Mouse (Mus musculus) limb, embryonic 13.5 days (tissue): ENCODE results near the gene Bag5. TPM values are rescaled to one million over a fixed set of nuclear protein-coding genes. Genes with fewer than 3 reads are reported as not detected.

Source experiments
- ATAC-seq: fragments of 200-750 bp; cut with Nextera tagmentation; 2 replicates; pipeline ENCODE4 v1.8.0; 2017; ENCODE audit warnings: low read depth, moderate number of reproducible peaks, moderate TSS enrichment; ENCODE audit not compliant: low FRiP score
- H3K27ac ChIP-seq: fragments of 300-500 bp; sonication (generic); 2 replicates; pipeline ENCODE4 v1.5.1; 2015; ENCODE audit warnings: inconsistent platforms, mild to moderate bottlenecking, moderate library complexity
- H3K27me3 ChIP-seq: fragments of 300-500 bp; sonication (generic); 2 replicates; pipeline ENCODE4 v1.6.1; 2015; ENCODE audit warnings: mild to moderate bottlenecking, inconsistent platforms
- H3K36me3 ChIP-seq: fragments of 300-500 bp; sonication (generic); 2 replicates; pipeline ENCODE4 v1.6.1; 2015; ENCODE audit warnings: inconsistent platforms, mild to moderate bottlenecking, moderate library complexity
- H3K4me1 ChIP-seq: fragments of 300-500 bp; sonication (generic); 2 replicates; pipeline ENCODE4 v1.6.1; 2015; ENCODE audit warnings: inconsistent platforms
- H3K4me2 ChIP-seq: fragments of 300-500 bp; sonication (generic); replicated peaks from 2 replicates; pipeline ENCODE4 v1.6.1; 2015; ENCODE audit warnings: inconsistent platforms, mild to moderate bottlenecking, moderate library complexity
- H3K4me3 ChIP-seq: fragments of 300-500 bp; sonication (generic); 2 replicates; pipeline ENCODE4 v1.5.1; 2015; ENCODE audit warnings: moderate library complexity, mild to moderate bottlenecking, inconsistent platforms
- H3K9ac ChIP-seq: fragments of 300-500 bp; sonication (generic); 2 replicates; pipeline ENCODE4 v1.6.1; 2015; ENCODE audit warnings: mild to moderate bottlenecking, inconsistent platforms
- H3K9me3 ChIP-seq: fragments of 300-500 bp; sonication (generic); 2 replicates; pipeline ENCODE4 v1.6.1; 2016; ENCODE audit warnings: inconsistent platforms
- WGBS: fragments of 180-500 bp; shearing (Covaris S2); methylation state at CpG from one replicate; pipeline ENCODE4 v1.1.7; 2015; 5-methylcytosine and 5-hydroxymethylcytosine counted together
- polyA plus RNA-seq: library from polyadenylated mRNA; unstranded; fragments of >200 nt; fragmentation: Nextera tagmentation; extraction: Ambion mirVana; gene quantifications from 2 replicates; pipeline ENCODE4 v1.2.1, GENCODE M21; 2015

Gene Bag5
- polyA plus RNA-seq, 1 experiment from 2014 or later = 63.0 TPM

DNA sequence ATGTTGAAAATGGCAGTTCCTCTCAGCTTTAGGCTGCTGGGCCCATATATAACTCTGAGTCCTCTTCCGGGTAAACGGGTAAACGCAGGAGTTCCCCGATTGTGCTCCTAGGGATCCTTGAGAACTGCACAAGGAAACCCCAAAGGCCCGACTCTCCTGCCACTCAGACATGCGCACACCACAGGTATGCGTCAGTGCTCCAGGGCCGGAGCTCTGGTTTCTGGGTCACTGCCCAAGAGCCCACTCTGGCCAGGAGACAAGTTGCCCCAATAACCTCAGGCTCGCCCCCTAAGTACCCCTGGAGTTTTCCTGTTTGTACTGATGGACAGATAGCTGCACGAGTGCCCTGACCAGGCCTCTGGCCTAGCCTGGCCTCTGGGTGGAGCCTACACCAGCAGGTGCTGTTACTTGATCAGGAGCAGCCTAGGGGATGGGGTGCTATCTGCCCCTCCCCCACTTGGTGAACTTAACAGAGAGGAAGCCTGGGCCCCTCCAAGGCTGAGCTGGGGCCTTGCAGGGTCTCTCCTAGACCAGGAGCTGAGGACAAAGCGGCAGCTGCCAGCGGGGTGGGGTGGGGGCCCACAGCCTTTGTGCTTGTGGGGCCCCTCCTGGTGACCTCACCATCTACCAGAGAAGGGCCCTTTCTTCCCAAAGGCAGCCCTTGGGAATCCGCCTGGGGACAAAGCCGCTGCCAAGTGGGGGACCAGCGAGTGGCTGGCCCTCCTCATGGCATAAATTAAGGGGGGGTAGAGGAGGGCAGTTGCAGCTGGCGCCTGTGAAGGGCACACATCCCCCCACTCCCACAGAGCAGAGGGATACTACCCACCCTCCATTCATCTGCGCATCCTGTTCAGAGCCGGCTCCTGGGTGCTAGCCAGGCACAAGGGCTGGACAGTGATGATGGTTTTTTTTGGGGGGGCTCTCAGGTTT, 19.5 kb downstream of the Bag5 start:
- Histone ChIP-seq H3K4me3 (no peak overlapping the region), H3K27me3 (no peaks in the 10 kb centered on the region), H3K27ac (peak overlapping the region; percentile 28; the same call in 1 of the 2 replicates), H3K4me2 (peak overlapping the region; percentile 23), H3K9ac (peak overlapping the region; percentile 46), H3K4me1 (peaks cover 37% of the 10 kb centered on the region), H3K36me3 (no peaks in the 10 kb centered on the region), H3K9me3 (no peaks in the 10 kb centered on the region)
- 46% methylated on average over 18 of the region's 18 CpGs for WGBS
- ATAC-seq = peak; percentile 54

DNA sequence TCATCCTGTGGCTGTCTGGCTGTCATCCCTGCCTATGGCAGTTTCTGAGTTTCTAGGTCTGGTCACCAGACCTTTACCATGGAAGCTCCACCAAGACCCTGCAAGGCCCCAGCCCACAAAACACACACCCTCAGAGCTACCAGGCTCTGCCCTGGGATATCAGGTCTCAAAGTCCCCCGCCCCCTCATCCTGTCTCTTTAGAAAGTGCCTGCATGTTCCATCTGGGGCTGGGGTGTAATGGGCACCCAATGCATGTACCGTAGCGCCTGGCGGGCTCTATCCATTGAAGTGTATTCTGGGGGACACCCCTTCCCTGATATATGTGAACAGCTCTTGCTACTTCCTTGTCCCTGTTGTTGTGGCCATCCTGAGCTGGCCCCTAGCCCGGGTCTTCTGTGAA, 20.2 kb downstream of the Bag5 start:
- WGBS = 82% methylated on average over 5 of the region's 5 CpGs
- no peak overlapping the region for H3K4me2 ChIP-seq
- H3K4me1 ChIP-seq = peaks cover 39% of the 10 kb centered on the region
- no peak for ATAC-seq
- no peak overlapping the region for H3K9ac ChIP-seq
- peak overlapping the region; percentile 28; the same call in 1 of the 2 replicates for H3K27ac ChIP-seq
- no peaks in the 10 kb centered on the region for H3K27me3 ChIP-seq
- no peak overlapping the region for H3K4me3 ChIP-seq
- no peaks in the 10 kb centered on the region for H3K36me3 ChIP-seq
- no peaks in the 10 kb centered on the region for H3K9me3 ChIP-seq

DNA sequence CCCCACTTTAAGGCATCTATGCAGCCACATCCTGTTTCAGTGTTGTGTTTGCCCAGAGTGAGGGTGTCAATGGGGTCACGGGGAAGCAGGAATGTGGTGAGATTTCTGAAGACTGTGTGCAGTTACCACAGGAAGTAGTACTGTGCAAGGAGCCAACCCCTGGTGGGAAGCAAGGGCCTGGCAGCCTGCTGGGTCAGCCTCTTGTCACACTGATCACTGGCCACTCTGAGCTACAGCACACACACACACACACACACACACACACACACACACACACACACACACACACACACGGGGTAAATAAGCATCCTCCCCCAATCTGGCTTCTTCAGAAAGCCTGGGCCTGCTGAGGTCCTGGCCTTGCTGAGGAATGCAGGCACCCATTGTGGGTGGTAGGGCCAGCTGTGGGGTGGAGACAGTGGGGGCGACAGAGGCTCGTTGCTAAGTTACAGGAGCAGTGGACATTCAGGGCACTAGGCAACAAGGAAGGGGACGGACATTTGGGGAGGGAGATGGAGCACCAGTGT, 21.6 kb downstream of the Bag5 start:
- ATAC-seq = no peak
- no peak overlapping the region for H3K9ac ChIP-seq
- no peaks in the 10 kb centered on the region for H3K9me3 ChIP-seq
- no peak overlapping the region for H3K4me3 ChIP-seq
- 36% methylated on average over 5 of the region's 5 CpGs for WGBS
- no peak overlapping the region for H3K27ac ChIP-seq
- no peak overlapping the region for H3K4me2 ChIP-seq
- no peaks in the 10 kb centered on the region for H3K27me3 ChIP-seq
- no peaks in the 10 kb centered on the region for H3K36me3 ChIP-seq
- peaks cover 50% of the 10 kb centered on the region for H3K4me1 ChIP-seq

DNA sequence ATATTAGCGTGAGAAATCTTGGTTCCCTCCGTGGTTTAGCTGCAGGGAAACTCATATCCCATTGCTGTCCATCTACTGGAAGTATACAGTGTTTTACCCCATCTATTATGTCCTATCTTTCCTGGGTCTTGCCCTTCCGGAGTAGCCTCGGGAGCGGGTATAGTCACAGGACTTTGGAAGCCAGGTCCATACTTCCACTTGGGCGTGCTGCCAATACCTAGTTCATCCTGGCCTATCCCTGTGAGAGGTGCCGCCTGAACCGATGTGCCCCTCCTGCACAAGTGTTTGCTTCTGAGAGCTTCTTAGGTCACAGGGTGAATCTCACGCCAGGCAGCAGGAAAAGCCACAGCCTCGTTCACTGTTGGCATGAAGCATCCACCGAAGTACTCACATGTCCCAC, 23.6 kb downstream of the Bag5 start:
- no peaks in the 10 kb centered on the region for H3K27me3 ChIP-seq

DNA sequence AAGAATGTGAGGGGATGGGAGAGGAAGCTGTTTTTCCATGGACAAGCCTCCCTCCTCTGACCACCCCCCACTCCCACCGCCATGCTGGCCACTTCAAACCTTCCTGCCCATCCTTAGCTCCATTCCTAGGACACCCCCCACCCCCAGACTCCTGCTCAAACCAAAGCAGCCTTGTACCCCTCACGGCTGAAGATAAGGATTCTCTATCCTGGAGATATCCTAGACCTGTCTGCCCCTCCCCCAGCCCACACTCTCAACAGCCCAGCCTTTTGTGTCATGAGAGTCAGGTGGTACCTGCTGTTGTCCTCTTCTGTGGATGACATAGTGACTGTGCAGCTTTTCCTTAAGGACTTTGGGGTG, 25.0 kb downstream of the Bag5 start:
- ATAC-seq = no peak
- H3K9ac ChIP-seq = no peak overlapping the region
- H3K27ac ChIP-seq = no peak overlapping the region

More for the DNA sequence above, 23.6 kb downstream of the Bag5 start:
- Histone ChIP-seq H3K4me3 (no peak overlapping the region), H3K27ac (no peak overlapping the region), H3K9ac (no peak overlapping the region), H3K9me3 (no peaks in the 10 kb centered on the region), H3K36me3 (no peaks in the 10 kb centered on the region), H3K4me2 (no peak overlapping the region), H3K4me1 (peaks cover 42% of the 10 kb centered on the region)
- no peak for ATAC-seq
- WGBS = 85% methylated on average over 11 of the region's 11 CpGs

DNA sequence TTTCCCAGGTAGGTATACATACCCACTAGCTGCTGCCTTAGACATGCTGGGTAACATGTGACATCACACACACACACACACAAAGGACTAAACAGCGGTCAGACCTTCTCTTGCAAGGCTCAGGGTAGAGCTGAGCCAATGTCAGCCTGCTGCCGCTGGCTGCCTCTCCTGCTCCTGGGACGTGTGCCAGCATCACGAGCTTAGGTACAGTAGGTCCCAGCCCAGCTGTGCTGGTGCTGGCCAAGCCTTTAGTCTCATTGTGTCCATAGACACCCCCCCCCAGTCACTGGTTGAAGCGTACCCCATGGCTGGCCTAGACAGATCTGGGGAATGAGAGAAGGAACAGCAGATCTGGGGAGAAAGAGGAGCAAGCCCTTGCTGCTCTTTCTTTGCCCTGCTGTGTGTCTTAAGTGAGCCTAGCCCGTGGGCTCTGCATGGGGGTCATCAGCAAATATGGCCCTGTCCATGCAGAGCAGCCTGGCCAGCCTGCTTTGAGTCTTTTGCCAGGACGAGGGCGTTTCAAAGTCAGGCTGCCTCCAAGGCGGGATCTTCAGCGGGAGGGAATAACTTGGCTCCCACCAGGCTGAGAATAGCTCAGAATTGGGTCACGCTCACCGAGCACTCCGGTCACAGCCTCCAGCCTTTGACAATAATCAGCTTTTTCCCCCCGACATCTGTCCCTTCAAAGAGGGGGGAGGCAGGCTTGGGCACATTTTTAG, 25.5 kb downstream of the Bag5 start:
- Histone ChIP-seq H3K36me3 (peaks cover 14% of the 10 kb centered on the region), H3K4me3 (no peak overlapping the region), H3K9me3 (no peaks in the 10 kb centered on the region), H3K4me1 (peaks cover 23% of the 10 kb centered on the region), H3K4me2 (no peak overlapping the region), H3K27ac (no peak overlapping the region), H3K9ac (no peak overlapping the region), H3K27me3 (no peaks in the 10 kb centered on the region)
- ATAC-seq = no peak; the same call in 1 of the 2 replicates
- WGBS = 42% methylated on average over 14 of the region's 14 CpGs

More for the DNA sequence above, 25.0 kb downstream of the Bag5 start:
- no peak overlapping the region for H3K4me2 ChIP-seq
- no peaks in the 10 kb centered on the region for H3K27me3 ChIP-seq
- no peaks in the 10 kb centered on the region for H3K9me3 ChIP-seq
- WGBS = 61% methylated on average over 2 of the region's 2 CpGs
- peaks cover 28% of the 10 kb centered on the region for H3K4me1 ChIP-seq
- no peak overlapping the region for H3K4me3 ChIP-seq
- peaks cover 9% of the 10 kb centered on the region for H3K36me3 ChIP-seq

DNA sequence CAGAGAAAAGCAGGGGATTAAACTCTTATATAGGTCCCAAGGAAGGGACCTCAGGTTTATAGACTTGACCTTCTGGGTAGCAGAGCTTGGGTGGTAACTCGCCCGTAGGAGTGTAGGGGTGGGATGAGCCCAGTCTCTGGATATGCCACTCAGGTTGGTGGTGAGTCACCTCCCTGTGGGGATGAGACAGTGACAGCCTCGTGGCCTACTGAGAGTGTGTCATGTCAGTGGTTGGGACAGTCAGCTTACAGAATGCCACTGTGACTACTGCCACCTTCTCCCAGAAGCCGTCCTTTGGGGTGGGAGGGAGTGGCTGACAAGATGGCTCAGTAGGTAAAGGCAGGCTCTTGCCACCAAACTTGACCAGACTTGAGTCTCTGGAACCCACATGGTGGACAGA, 26.7 kb downstream of the Bag5 start:
- 77% methylated on average over 4 of the region's 4 CpGs for WGBS
- Histone ChIP-seq H3K4me3 (no peak overlapping the region), H3K9me3 (no peaks in the 10 kb centered on the region), H3K27me3 (no peaks in the 10 kb centered on the region), H3K4me2 (no peak overlapping the region), H3K27ac (no peak overlapping the region), H3K9ac (no peak overlapping the region), H3K36me3 (peaks cover 25% of the 10 kb centered on the region), H3K4me1 (peaks cover 18% of the 10 kb centered on the region)
- ATAC-seq = no peak

DNA sequence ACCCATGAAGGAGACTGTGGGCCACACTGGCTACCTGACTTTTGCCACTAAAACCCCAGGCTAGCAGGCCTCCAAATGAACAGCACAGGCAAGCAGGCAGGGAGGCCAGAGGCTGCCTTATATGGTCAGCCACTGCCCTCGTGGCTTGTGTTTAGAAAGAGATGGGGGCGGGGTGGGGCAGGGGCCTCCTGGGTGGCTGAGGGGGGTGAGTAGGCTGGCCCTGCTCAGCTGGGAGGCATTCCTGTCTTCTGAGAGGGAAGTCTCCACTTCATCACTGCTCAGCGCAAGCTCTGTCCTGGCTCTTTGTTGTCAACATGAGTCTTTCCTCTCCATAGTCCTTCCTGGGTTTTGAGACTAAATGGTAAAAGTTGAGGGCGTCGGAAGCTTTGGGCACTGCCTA, 30.3 kb downstream of the Bag5 start:
- no peak overlapping the region for H3K27ac ChIP-seq
- no peak for ATAC-seq

DNA sequence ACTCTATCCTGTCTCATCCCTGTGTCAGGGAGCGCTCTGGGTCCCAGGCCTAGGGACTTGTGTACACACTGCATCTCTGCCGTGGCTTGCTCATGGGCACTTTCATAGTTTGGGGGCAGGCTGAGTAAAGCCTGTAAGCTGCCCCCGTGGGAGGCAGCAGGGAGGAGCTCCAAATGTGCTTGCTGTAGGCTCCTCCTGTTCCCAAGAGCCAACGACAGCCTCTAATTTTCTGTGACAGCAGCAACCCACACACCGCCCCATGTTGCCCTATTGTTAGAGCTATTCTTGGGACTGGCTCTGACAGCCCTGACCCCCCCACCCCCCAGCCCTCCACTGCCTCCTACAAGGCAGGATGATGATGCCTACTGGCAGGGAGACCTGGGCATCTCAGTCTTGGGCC, 31.1 kb downstream of the Bag5 start:
- Histone ChIP-seq H3K9ac (no peak overlapping the region), H3K4me2 (no peak overlapping the region), H3K9me3 (no peaks in the 10 kb centered on the region), H3K27me3 (no peaks in the 10 kb centered on the region), H3K4me3 (no peak overlapping the region), H3K36me3 (peaks cover 36% of the 10 kb centered on the region), H3K27ac (no peak overlapping the region), H3K4me1 (peaks cover 20% of the 10 kb centered on the region)
- 86% methylated on average over 5 of the region's 5 CpGs for WGBS
- ATAC-seq = no peak

More for the DNA sequence above, 30.3 kb downstream of the Bag5 start:
- peaks cover 22% of the 10 kb centered on the region for H3K4me1 ChIP-seq
- no peak overlapping the region for H3K9ac ChIP-seq
- WGBS = 76% methylated on average over 5 of the region's 5 CpGs
- H3K4me3 ChIP-seq = no peak overlapping the region
- peaks cover 36% of the 10 kb centered on the region for H3K36me3 ChIP-seq
- H3K4me2 ChIP-seq = no peak overlapping the region
- no peaks in the 10 kb centered on the region for H3K27me3 ChIP-seq
- no peaks in the 10 kb centered on the region for H3K9me3 ChIP-seq

DNA sequence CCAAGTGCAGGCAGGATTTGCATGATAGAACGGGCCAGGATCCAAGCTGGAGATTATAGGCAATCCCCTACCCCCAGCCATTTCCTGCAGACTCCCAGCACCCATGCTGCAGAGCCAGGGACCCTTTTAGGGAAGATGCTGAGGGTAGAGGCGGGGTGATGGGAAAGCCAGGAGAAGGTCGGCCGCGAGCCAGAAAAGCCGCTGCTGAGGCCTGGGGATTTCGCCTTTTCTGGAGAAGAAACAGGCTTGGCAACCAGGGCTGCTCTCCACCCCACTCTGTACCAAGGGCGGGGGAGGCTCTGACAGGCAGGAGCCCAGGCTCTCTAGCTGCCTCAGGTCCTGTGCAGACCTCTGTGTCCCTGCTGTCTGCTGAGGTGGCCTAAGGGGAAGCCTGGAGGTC, 31.8 kb downstream of the Bag5 start:
- no peak for ATAC-seq
- H3K9ac ChIP-seq = no peak overlapping the region
- H3K4me1 ChIP-seq = peaks cover 19% of the 10 kb centered on the region

DNA sequence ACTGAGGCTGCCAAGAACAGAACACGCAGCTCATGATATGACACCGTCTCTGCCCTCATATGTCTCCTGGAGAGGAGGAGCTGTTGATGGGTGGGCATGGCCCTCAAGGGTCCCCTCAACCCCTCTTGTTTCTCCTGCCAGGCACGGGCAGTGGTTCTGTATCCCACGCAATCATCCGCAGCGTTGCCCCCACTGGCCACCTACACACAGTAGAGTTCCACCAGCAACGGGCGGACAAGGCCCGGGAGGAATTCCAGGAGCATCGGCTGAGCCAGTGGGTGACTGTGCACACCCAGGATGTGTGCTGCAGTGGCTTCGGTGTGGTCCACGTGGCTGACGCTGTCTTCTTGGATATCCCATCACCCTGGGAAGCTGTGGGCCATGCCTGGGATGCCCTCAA, 32.4 kb downstream of the Bag5 start:
- ATAC-seq = no peak

More for the DNA sequence above, 31.8 kb downstream of the Bag5 start:
- no peaks in the 10 kb centered on the region for H3K9me3 ChIP-seq
- H3K4me3 ChIP-seq = no peak overlapping the region
- 87% methylated on average over 8 of the region's 8 CpGs for WGBS
- no peak overlapping the region for H3K4me2 ChIP-seq
- H3K27me3 ChIP-seq = no peaks in the 10 kb centered on the region
- no peak overlapping the region for H3K27ac ChIP-seq
- peaks cover 36% of the 10 kb centered on the region for H3K36me3 ChIP-seq

DNA sequence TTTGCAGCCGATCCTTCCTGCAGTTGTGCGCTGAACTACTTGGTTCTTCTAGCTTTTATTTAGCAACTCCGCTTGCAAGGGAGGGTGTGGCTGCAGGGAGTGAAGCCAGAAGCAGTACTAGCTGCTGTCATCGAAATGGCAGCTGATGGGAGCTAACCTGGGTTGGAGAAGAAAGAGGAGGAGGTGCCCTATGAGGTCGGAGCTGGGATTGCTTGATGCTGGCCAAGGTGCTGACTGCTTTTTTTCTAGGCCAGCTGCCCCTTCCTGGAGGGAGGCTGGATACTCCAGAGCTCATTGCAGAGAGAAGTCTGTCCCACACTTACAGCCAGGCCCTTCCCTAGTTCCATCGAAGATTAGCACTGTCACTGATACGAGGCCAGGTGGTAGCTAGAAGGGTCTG, 34.1 kb downstream of the Bag5 start:
- WGBS = 46% methylated on average over 7 of the region's 7 CpGs

More for the DNA sequence above, 32.4 kb downstream of the Bag5 start:
- no peak overlapping the region for H3K4me2 ChIP-seq
- H3K9me3 ChIP-seq = no peaks in the 10 kb centered on the region
- H3K36me3 ChIP-seq = peaks cover 36% of the 10 kb centered on the region
- H3K4me3 ChIP-seq = no peak overlapping the region
- 92% methylated on average over 13 of the region's 13 CpGs for WGBS
- peaks cover 19% of the 10 kb centered on the region for H3K4me1 ChIP-seq
- H3K27me3 ChIP-seq = peaks cover 3% of the 10 kb centered on the region; the same call in 1 of the 2 replicates
- no peak overlapping the region for H3K9ac ChIP-seq
- H3K27ac ChIP-seq = no peak overlapping the region

More for the DNA sequence above, 34.1 kb downstream of the Bag5 start:
- Histone ChIP-seq H3K27me3 (peaks cover 18% of the 10 kb centered on the region), H3K36me3 (peaks cover 36% of the 10 kb centered on the region), H3K9me3 (no peaks in the 10 kb centered on the region), H3K4me2 (peak overlapping the region; percentile 93), H3K4me1 (peaks cover 19% of the 10 kb centered on the region), H3K27ac (no peak overlapping the region), H3K9ac (peak overlapping the region; percentile 79), H3K4me3 (peak overlapping the region; percentile 89)
- no peak for ATAC-seq
